Mouse (Mus musculus): Measurements from ENCODE around the gene Ubl3. TPM values are rescaled to one million over a fixed set of nuclear protein-coding genes. Genes with fewer than 3 reads are reported as not detected.

Gene Ubl3
- polyA plus RNA-seq, 1 experiment from 2014 or later: 65.5 TPM

DNA sequence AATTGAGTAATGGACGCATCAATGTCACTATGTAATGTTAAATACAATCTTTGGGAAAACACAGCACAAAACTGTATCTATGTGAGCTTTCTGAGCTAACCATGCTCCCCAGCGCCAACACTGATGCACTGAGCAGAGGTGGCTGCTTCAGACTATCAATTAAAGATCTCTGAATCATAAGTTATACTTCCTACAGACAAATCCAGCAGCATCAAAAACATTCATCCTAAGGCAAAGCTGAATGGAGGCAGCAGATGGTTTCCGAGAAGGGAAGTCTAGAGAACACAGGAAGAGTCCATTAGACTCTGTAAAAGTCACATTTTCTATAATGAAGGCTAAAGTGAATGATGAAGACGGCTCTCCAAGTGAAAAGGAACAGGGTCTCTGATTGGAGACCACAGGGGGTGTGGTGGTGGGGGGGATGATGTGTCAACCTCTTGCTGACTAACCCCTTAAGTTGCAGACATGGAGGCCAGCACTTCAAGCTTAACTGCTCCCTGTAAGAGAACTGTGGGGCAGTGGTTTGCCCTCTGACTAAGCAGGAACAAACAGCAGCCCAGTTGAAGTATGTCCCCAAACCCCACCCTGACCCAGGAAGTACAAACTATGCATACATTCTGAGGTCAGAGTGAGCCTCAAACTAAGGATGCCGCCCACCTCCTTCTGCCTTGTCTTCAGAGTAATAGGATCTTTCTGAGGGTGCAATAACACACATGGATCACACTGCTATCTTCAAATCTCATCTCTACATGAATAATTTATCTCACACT lies 29.2 kb downstream of the Ubl3 start:
- no peaks in the 10 kb centered on the region for H3K36me3 ChIP-seq
- peaks cover 26% of the 10 kb centered on the region for H3K4me1 ChIP-seq (replicated peaks)
- H3K9me3 ChIP-seq (replicated peaks): no peaks in the 10 kb centered on the region
- 77% methylated on average over 5 of the region's 5 CpGs for WGBS
- H3K27ac ChIP-seq: no peak overlapping the region
- no peak overlapping the region for H3K9ac ChIP-seq
- no peak overlapping the region for H3K4me3 ChIP-seq
- H3K27me3 ChIP-seq: no peaks in the 10 kb centered on the region
- ATAC-seq (replicated peaks; ENCODE audit: insufficient number of reproducible peaks, insufficient read depth, low FRiP score, low read depth): no peak
- no peak overlapping the region for H3K4me2 ChIP-seq

- 82% methylated on average over 3 of the region's 3 CpGs for WGBS
- H3K9ac ChIP-seq: no peak overlapping the region
These were observed 30.2 kb downstream of the Ubl3 start for GRCm38 (mm10) chr5:148522378-148522777.

GRCm38 (mm10) chr5:148517445-148517844 lies 35.1 kb downstream of the Ubl3 start:
- no peak for ATAC-seq (replicated peaks; ENCODE audit: insufficient number of reproducible peaks, insufficient read depth, low FRiP score, low read depth)

More at GRCm38 (mm10) chr5:148522378-148522777, 30.2 kb downstream of the Ubl3 start:
- H3K36me3 ChIP-seq: no peaks in the 10 kb centered on the region
- H3K27ac ChIP-seq: no peak overlapping the region
- no peak for ATAC-seq (replicated peaks; ENCODE audit: insufficient number of reproducible peaks, insufficient read depth, low FRiP score, low read depth)
- H3K27me3 ChIP-seq: no peaks in the 10 kb centered on the region
- no peaks in the 10 kb centered on the region for H3K9me3 ChIP-seq (replicated peaks)
- peaks cover 20% of the 10 kb centered on the region for H3K4me1 ChIP-seq (replicated peaks)
- no peak overlapping the region for H3K4me2 ChIP-seq
- no peak overlapping the region for H3K4me3 ChIP-seq

DNA sequence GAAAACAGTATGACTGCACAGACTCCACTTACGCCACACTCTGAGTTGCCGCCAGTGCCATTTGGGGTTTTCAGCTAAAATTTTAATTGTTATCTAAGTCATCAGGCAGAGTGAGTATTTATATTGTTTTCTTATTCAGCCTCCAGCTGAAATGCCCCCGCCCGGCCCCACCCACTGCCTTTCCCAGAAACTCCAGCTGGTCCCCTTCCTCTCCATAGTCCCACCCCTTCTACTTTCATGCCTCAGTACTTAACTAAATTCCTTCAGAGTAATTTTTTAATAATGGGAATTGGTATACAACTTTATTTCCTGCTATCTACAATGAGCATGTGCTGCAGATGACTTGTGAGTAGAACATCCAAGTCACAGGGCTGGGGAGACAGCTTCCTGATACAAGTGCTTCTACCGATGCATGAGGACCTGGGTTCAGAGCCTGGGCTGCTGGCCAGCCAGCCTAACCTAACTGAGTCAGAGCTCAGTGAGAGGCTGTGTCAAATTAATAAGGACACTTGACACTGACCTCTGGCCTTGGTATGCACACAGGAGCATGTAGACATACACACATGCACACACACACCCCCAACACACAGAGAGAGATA lies 40.4 kb downstream of the Ubl3 start:
- ATAC-seq (replicated peaks; ENCODE audit: insufficient number of reproducible peaks, insufficient read depth, low FRiP score, low read depth): no peak
- WGBS: 73% methylated on average over 5 of the region's 5 CpGs

More at GRCm38 (mm10) chr5:148517445-148517844, 35.1 kb downstream of the Ubl3 start:
- Histone ChIP-seq H3K4me3 (no peak overlapping the region), H3K9ac (no peak overlapping the region), H3K4me1 (replicated peaks) (peaks cover 14% of the 10 kb centered on the region), H3K27ac (no peak overlapping the region), H3K36me3 (no peaks in the 10 kb centered on the region), H3K27me3 (no peaks in the 10 kb centered on the region), H3K9me3 (replicated peaks) (no peaks in the 10 kb centered on the region), H3K4me2 (no peak overlapping the region)
- 62% methylated on average over 4 of the region's 4 CpGs for WGBS

DNA sequence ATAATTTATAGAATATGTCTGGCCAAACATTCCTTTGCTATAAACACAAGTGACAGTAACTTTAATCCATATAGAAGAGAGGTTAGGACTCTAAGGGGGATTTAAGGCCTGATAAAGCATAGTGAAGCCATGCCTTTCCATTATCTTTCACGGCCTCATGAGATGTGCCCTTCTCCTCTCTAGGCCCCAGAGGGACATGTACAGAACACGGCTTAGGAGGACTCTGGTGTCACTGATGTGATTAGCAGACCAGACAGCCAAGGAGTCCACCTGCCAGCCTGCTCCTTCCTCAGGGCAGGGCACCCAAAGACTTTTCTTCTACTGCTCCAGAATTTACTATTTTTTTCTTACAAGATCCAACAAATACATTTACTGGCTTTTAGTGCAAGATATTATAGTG lies 42.3 kb downstream of the Ubl3 start:
- H3K27ac ChIP-seq: no peak overlapping the region
- H3K4me3 ChIP-seq: no peak overlapping the region
- no peaks in the 10 kb centered on the region for H3K27me3 ChIP-seq
- no peaks in the 10 kb centered on the region for H3K9me3 ChIP-seq (replicated peaks)
- no peak overlapping the region for H3K9ac ChIP-seq
- 61% methylated on average over 2 of the region's 2 CpGs for WGBS
- ATAC-seq (replicated peaks; ENCODE audit: insufficient number of reproducible peaks, insufficient read depth, low FRiP score, low read depth): no peak
- peaks cover 35% of the 10 kb centered on the region for H3K36me3 ChIP-seq
- H3K4me2 ChIP-seq: no peak overlapping the region
- H3K4me1 ChIP-seq (replicated peaks): peaks cover 11% of the 10 kb centered on the region

More for the DNA sequence above, 40.4 kb downstream of the Ubl3 start:
- Histone ChIP-seq H3K4me2 (no peak overlapping the region), H3K4me3 (no peak overlapping the region), H3K9ac (no peak overlapping the region), H3K9me3 (replicated peaks) (no peaks in the 10 kb centered on the region), H3K36me3 (peaks cover 17% of the 10 kb centered on the region), H3K4me1 (replicated peaks) (peaks cover 11% of the 10 kb centered on the region), H3K27ac (no peak overlapping the region), H3K27me3 (no peaks in the 10 kb centered on the region)

GRCm38 (mm10) chr5:148509731-148510130 lies 42.9 kb downstream of the Ubl3 start:
- Histone ChIP-seq H3K27ac (no peak overlapping the region), H3K4me2 (no peak overlapping the region), H3K36me3 (peaks cover 37% of the 10 kb centered on the region), H3K9me3 (replicated peaks) (no peaks in the 10 kb centered on the region), H3K27me3 (no peaks in the 10 kb centered on the region), H3K4me3 (no peak overlapping the region), H3K4me1 (replicated peaks) (peaks cover 11% of the 10 kb centered on the region), H3K9ac (no peak overlapping the region)
- 70% methylated on average over 7 of the region's 7 CpGs for whole genome bisulfite sequencing
- ATAC-seq (replicated peaks; ENCODE audit: insufficient number of reproducible peaks, insufficient read depth, low FRiP score, low read depth): no peak

- Histone ChIP-seq H3K9ac (no peak overlapping the region), H3K27me3 (no peaks in the 10 kb centered on the region), H3K36me3 (peaks cover 37% of the 10 kb centered on the region), H3K4me2 (no peak overlapping the region), H3K27ac (no peak overlapping the region), H3K4me3 (no peak overlapping the region), H3K9me3 (replicated peaks) (no peaks in the 10 kb centered on the region), H3K4me1 (replicated peaks) (peaks cover 11% of the 10 kb centered on the region)
- ATAC-seq (replicated peaks; ENCODE audit: insufficient number of reproducible peaks, insufficient read depth, low FRiP score, low read depth): no peak
- 80% methylated on average over 11 of the region's 11 CpGs for WGBS
These were observed 43.5 kb downstream of the Ubl3 start for GRCm38 (mm10) chr5:148508901-148509604.

DNA sequence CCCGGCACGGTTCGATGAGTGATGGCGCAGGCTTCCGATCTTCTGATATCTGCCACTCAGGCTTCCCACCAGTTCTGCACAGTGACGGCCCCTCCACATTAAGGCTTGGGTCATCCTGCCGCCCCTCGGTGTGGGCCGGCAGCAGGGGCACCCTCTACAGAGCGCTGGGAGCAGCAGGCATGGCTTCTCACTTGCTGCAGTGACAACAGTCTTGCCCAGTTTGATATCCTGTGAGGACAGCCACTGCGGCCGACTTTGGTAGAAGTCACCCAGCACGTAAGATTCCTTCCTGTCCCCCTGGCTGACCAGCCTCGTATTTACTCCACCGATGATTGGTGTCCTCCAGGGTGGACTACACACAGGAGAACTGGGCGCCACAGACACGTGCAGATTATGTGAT lies 47.2 kb downstream of the Ubl3 start:
- Histone ChIP-seq H3K4me1 (replicated peaks) (no peaks in the 10 kb centered on the region), H3K27me3 (no peaks in the 10 kb centered on the region), H3K9ac (no peak overlapping the region), H3K4me3 (no peak overlapping the region), H3K9me3 (replicated peaks) (no peaks in the 10 kb centered on the region), H3K36me3 (peaks cover 37% of the 10 kb centered on the region), H3K27ac (no peak overlapping the region), H3K4me2 (no peak overlapping the region)
- ATAC-seq (replicated peaks; ENCODE audit: insufficient number of reproducible peaks, insufficient read depth, low FRiP score, low read depth): no peak
- 92% methylated on average over 17 of the region's 17 CpGs for WGBS

DNA sequence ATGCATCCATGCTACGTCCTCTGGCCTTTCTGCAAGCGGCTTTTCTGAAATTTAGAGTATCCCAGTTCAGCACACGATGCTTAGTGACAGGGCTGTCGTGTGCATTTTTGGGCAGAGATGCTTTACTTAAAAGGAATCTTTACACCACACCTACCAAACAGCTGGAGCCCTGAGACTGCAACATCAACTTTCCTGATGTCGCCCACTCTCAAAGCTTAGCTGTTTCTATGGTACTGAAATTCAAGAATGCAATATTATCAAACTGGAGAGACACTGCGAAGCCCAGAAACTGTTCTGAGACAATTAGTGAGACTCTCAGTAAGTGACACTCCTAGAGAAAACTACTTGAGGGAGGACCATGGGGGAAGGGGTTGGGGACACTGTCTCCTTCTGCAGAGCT lies 50.4 kb downstream of the Ubl3 start:
- no peaks in the 10 kb centered on the region for H3K9me3 ChIP-seq (replicated peaks)
- H3K9ac ChIP-seq: no peak overlapping the region
- H3K36me3 ChIP-seq: peaks cover 21% of the 10 kb centered on the region
- no peaks in the 10 kb centered on the region for H3K27me3 ChIP-seq
- no peaks in the 10 kb centered on the region for H3K4me1 ChIP-seq (replicated peaks)
- no peak overlapping the region for H3K4me3 ChIP-seq
- no peak for ATAC-seq (replicated peaks; ENCODE audit: insufficient number of reproducible peaks, insufficient read depth, low FRiP score, low read depth)
- 91% methylated on average over 6 of the region's 6 CpGs for WGBS
- H3K4me2 ChIP-seq: no peak overlapping the region
- H3K27ac ChIP-seq: no peak overlapping the region

DNA sequence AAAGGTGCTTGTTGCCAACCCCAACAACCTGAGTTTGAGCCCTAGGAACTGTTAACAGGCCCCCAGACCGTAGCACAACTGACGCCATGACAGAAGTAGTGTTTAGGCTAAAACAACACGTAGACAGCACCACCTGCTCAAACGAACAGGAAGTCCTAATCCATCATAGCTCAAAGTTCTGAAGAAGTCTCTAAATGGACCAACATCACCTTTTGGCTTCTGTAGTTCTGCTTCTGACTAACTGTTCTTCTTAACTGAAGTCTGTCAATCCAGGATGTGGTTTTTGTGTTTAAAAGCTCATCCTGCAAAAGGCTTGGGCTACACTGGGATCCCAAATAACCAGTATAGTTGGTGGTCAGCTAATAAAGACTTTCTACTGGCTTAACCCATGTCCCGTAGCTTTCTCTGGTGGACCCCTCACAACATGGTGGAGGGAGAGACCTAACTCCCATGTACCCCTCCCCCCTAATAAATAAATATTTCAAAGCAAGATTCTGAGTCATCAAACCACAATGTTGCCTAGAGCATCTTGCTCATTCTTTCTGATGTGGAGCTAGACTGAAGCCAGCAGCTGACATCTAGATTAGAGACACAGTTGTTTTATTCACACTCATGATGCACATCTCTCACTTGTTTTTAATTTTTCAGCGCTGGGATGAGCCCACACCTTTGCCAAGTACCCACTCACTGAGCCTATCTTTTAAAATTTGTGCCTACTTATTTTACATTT lies 51.2 kb downstream of the Ubl3 start:
- Histone ChIP-seq H3K36me3 (peaks cover 13% of the 10 kb centered on the region), H3K27ac (no peak overlapping the region), H3K4me3 (no peak overlapping the region), H3K4me1 (replicated peaks) (no peaks in the 10 kb centered on the region), H3K9me3 (replicated peaks) (no peaks in the 10 kb centered on the region), H3K4me2 (no peak overlapping the region), H3K27me3 (no peaks in the 10 kb centered on the region), H3K9ac (no peak overlapping the region)
- WGBS: 87% methylated on average over 6 of the region's 6 CpGs
- ATAC-seq (replicated peaks; ENCODE audit: insufficient number of reproducible peaks, insufficient read depth, low FRiP score, low read depth): no peak

GRCm38 (mm10) chr5:148500516-148500915 lies 52.1 kb downstream of the Ubl3 start:
- H3K27me3 ChIP-seq: no peaks in the 10 kb centered on the region
- no peak overlapping the region for H3K4me3 ChIP-seq
- H3K4me1 ChIP-seq (replicated peaks): peaks cover under 1% of the 10 kb centered on the region; the same call in 1 of the 2 replicates
- no peak overlapping the region for H3K4me2 ChIP-seq
- H3K9ac ChIP-seq: no peak overlapping the region
- H3K36me3 ChIP-seq: peaks cover 5% of the 10 kb centered on the region; the same call in 1 of the 2 replicates
- no peak for ATAC-seq (replicated peaks; ENCODE audit: insufficient number of reproducible peaks, insufficient read depth, low FRiP score, low read depth)
- no peak overlapping the region for H3K27ac ChIP-seq
- H3K9me3 ChIP-seq (replicated peaks): no peaks in the 10 kb centered on the region
- WGBS: 83% methylated on average over 8 of the region's 8 CpGs

Data from heart, embryonic 15.5 days (tissue).